Mouse (Mus musculus) neural tube, embryonic 10.5 days (tissue): ENCODE measurements around the gene Shf.
A peak's percentile ranks its signal among the peaks of the same experiment; 100 is the strongest.
"Not testable (repeated sequence)": the region's sequence is repeated elsewhere in the genome, so short reads cannot be mapped to it uniquely, and the experiment has no call there.

ENCODE experiments used
- DNase-seq: peaks from one replicate; pipeline ENCODE4 v3.0.0-alpha.2; 2017; ENCODE audit warnings: low spot score; ENCODE audit errors: extremely low spot score

Shf gene

GRCm38 (mm10) chr2:122348531-122349131 lies 20.3 kb downstream of the Shf start:
- DNase-seq: peak; percentile 90

- no peak for DNase-seq
These were observed 21.7 kb downstream of the Shf start for GRCm38 (mm10) chr2:122347257-122347656.

- DNase-seq: not testable (repeated sequence)
These were observed 22.8 kb downstream of the Shf start for GRCm38 (mm10) chr2:122346164-122346563.

- DNase-seq: no peak
These were observed 23.7 kb downstream of the Shf start for GRCm38 (mm10) chr2:122345106-122345893.

- DNase-seq: no peak
These were observed 31.7 kb downstream of the Shf start for GRCm38 (mm10) chr2:122337291-122337690.

GRCm38 (mm10) chr2:122334170-122334569 lies 34.8 kb downstream of the Shf start:
- DNase-seq: no peak

GRCm38 (mm10) chr2:122332222-122332621 lies 36.7 kb downstream of the Shf start:
- no peak for DNase-seq

- not testable (repeated sequence) for DNase-seq
These were observed 38.6 kb downstream of the Shf start for GRCm38 (mm10) chr2:122330317-122330716.

GRCm38 (mm10) chr2:122327986-122328385 lies 41.0 kb downstream of the Shf start:
- DNase-seq: no peak

- DNase-seq: no peak
These were observed 43.6 kb downstream of the Shf start for GRCm38 (mm10) chr2:122325361-122325760.

GRCm38 (mm10) chr2:122324586-122324985 lies 44.4 kb downstream of the Shf start:
- DNase-seq: no peak

- no peak for DNase-seq
These were observed 45.0 kb downstream of the Shf start for GRCm38 (mm10) chr2:122323960-122324359.

- DNase-seq: no peak
These were observed 51.6 kb downstream of the Shf start for GRCm38 (mm10) chr2:122317384-122317783.

GRCm38 (mm10) chr2:122315372-122315771 lies 53.6 kb downstream of the Shf start, which contains the start of gene Duox1:
Gene Duox1 (plus strand): TSS chr2:122315672.
- no peak for DNase-seq

- DNase-seq: peak; percentile 33
These were observed 55.4 kb downstream of the Shf start, which contains the start of gene Duoxa1 for GRCm38 (mm10) chr2:122313536-122313935. Gene Duoxa1 (minus strand): TSS chr2:122313730.

GRCm38 (mm10) chr2:122312722-122313417 lies 56.1 kb downstream of the Shf start:
- peak; percentile 80 for DNase-seq

- DNase-seq: no peak
These were observed 57.4 kb downstream of the Shf start for GRCm38 (mm10) chr2:122311561-122311960.

GRCm38 (mm10) chr2:122309647-122310046 lies 59.3 kb downstream of the Shf start:
- no peak for DNase-seq

- no peak for DNase-seq
These were observed 62.8 kb downstream of the Shf start for GRCm38 (mm10) chr2:122306184-122306583.

GRCm38 (mm10) chr2:122305097-122305892 lies 63.7 kb downstream of the Shf start:
- DNase-seq: no peak

- no peak for DNase-seq
These were observed 64.4 kb downstream of the Shf start for GRCm38 (mm10) chr2:122304544-122304943.
